In genomic region chr11:4894848-4895816, GRCm38 (mm10) we compare ENCODE assay signal across 7 mouse cellular contexts. TPM values are rescaled to one million over a fixed set of nuclear protein-coding genes. Genes with fewer than 3 reads are reported as not detected.
A peak's percentile ranks its signal among the peaks of the same experiment; 100 is the strongest.
DNase-seq lines count a peak whose midpoint lies in the region; ATAC-seq lines count a peak whose summit lies in the region.

TSS of gene Thoc5 (plus strand) at chr11:4895320.

- no peaks in the 10 kb centered on the region for H3K9me3 ChIP-seq in intestine, embryonic 15.5 days
- H3K9me3 ChIP-seq in midbrain, embryonic 10.5 days (replicated peaks) = no peaks in the 10 kb centered on the region

- peak within 1 kb of the TSS; percentile 67 for H3K9ac ChIP-seq in intestine, embryonic 15.5 days

- H3K27me3 ChIP-seq in intestine, embryonic 15.5 days (replicated peaks) = no peaks in the 10 kb centered on the region
- H3K27me3 ChIP-seq in midbrain, embryonic 10.5 days (ENCODE audit: low read depth, poor library complexity, severe bottlenecking) = no peaks in the 10 kb centered on the region

- peak within 1 kb of the TSS; percentile 38; the same call in 1 of the 2 replicates for H3K27ac ChIP-seq in intestine, embryonic 15.5 days
- H3K27ac ChIP-seq in midbrain, embryonic 10.5 days (replicated peaks) = peak within 1 kb of the TSS; percentile 91

- 2% methylated on average over 52 of the region's 52 CpGs for WGBS in intestine, embryonic 15.5 days
- WGBS in midbrain, embryonic 10.5 days = 2% methylated on average over 52 of the region's 52 CpGs

- H3K4me2 ChIP-seq in intestine, embryonic 15.5 days (replicated peaks) = peak within 1 kb of the TSS; percentile 80

- intact Hi-C loops in gastrocnemius, postnatal 36 days (cut with DNase I) = no loop called here
- intact Hi-C loops in left cerebral cortex, postnatal 25 days (cut with DNase I) = no loop called here

- DNase-seq in adrenal gland, adult 18-20 months (ENCODE audit: low spot score in 2 of 2) = peak; percentile 68 to 70
- peak; percentile 93 for DNase-seq in embryo, embryonic 11 days
- DNase-seq in gastrocnemius, postnatal 36 days = peak; percentile 60 to 63
- DNase-seq in left cerebral cortex, postnatal 25 days (ENCODE audit: low spot score in 2 of 2) = peak; percentile 88 to 91
- DNase-seq in midbrain, embryonic 10.5 days (ENCODE audit: low spot score) = peak; percentile 88
- DNase-seq in right cerebral cortex, postnatal 4 days = peak; percentile 79

- H3K36me3 ChIP-seq in intestine, embryonic 15.5 days = peaks cover 5% of the 10 kb centered on the region; the same call in 1 of the 2 replicates
- peaks cover 68% of the 10 kb centered on the region for H3K36me3 ChIP-seq in midbrain, embryonic 10.5 days

- H3K4me1 ChIP-seq in intestine, embryonic 15.5 days (replicated peaks) = peaks cover 4% of the 10 kb centered on the region; the same call in 1 of the 2 replicates
- H3K4me1 ChIP-seq in midbrain, embryonic 10.5 days = peaks cover 14% of the 10 kb centered on the region

- H3K4me3 ChIP-seq in intestine, embryonic 15.5 days (replicated peaks) = peak within 1 kb of the TSS; percentile 69
- peak within 1 kb of the TSS; percentile 93 for H3K4me3 ChIP-seq in midbrain, embryonic 10.5 days

- peak; percentile 93 for ATAC-seq in intestine, embryonic 15.5 days

RNA-seq across cellular contexts. Expression of gene Thoc5, which starts in this region (rescaled TPM):
- 10 to 100 TPM; 27.9 to 28.0 TPM for total RNA-seq in adrenal gland, adult 18-20 months (2021)
- 10 to 100 TPM; 12.9 to 14.0 TPM for total RNA-seq in gastrocnemius, postnatal 36 days (2021)
- polyA plus RNA-seq in intestine, embryonic 15.5 days (2015; fragmentation: Nextera tagmentation; extraction: Ambion mirVana) = 33.6 and 34.3 TPM in 2 replicates
- 10 to 100 TPM; 34.4 to 37.6 TPM for total RNA-seq in left cerebral cortex, postnatal 25 days (2021)
- polyA plus RNA-seq in midbrain, embryonic 10.5 days (2016; fragmentation: Nextera tagmentation; extraction: Ambion mirVana) = 54.9 and 57.9 TPM in 2 replicates

Comparison
In these comparisons a context has a peak if more than half of its experiments do, and no peak if none do; other contexts are left out.
1. Peak in every context shown above with its lines: DNase-seq, ATAC-seq, H3K4me3 ChIP-seq and H3K27ac ChIP-seq.